Mouse (Mus musculus) bone marrow, adult 2 months (tissue): Measurements from ENCODE around the gene Hsd17b11. TPM values are rescaled to one million over a fixed set of nuclear protein-coding genes. Genes with fewer than 3 reads are reported as not detected.
A peak's percentile ranks its signal among the peaks of the same experiment; 100 is the strongest.

Experiments
- H3K27ac ChIP-seq: fragments of 200-500 bp; 2 replicates; pipeline ENCODE4 v1.5.1; 2012; ENCODE audit warnings: low read depth, mild to moderate bottlenecking, control low read depth, inconsistent platforms, low read length; ENCODE audit not compliant: control insufficient read depth, poor library complexity, insufficient read depth
- H3K4me1 ChIP-seq: fragments of 200-500 bp; 2 replicates; pipeline ENCODE4 v1.6.1; 2011; ENCODE audit warnings: low read length; ENCODE audit not compliant: control insufficient read depth, insufficient read depth
- H3K4me3 ChIP-seq: fragments of 200-500 bp; replicated peaks from 2 replicates; pipeline ENCODE3; 2011; ENCODE audit warnings: mild to moderate bottlenecking, low read depth, low read length, control low read depth; ENCODE audit not compliant: control insufficient read depth
- CTCF ChIP-seq: fragments of 200-500 bp; IDR thresholded peaks from 2 replicates; pipeline ENCODE4 v1.5.1; 2011; ENCODE audit warnings: low read length, control low read depth; ENCODE audit not compliant: control insufficient read depth, insufficient read depth
- POLR2A ChIP-seq: fragments of 200-500 bp; IDR thresholded peaks from 2 replicates; pipeline ENCODE4 v1.6.1; 2011; ENCODE audit warnings: low read depth, mild to moderate bottlenecking, control low read depth, low read length, borderline replicate concordance; ENCODE audit not compliant: control insufficient read depth
- WGBS: fragments of 180-500 bp; shearing (Covaris S2); methylation state at CpG from one replicate; pipeline ENCODE4 v1.1.7; 2018; 5-methylcytosine and 5-hydroxymethylcytosine counted together
- polyA plus RNA-seq: library from polyadenylated mRNA; stranded (reverse); fragments of >200 nt; gene quantifications from 2 replicates; pipeline ENCODE4 v1.2.4, GENCODE M21; 2011; ENCODE audit warnings: low replicate concordance; ENCODE audit not compliant: missing spikeins, insufficient read depth, insufficient read length

Hsd17b11 gene
- polyA plus RNA-seq: 13.6 and 36.5 TPM in 2 replicates

DNA sequence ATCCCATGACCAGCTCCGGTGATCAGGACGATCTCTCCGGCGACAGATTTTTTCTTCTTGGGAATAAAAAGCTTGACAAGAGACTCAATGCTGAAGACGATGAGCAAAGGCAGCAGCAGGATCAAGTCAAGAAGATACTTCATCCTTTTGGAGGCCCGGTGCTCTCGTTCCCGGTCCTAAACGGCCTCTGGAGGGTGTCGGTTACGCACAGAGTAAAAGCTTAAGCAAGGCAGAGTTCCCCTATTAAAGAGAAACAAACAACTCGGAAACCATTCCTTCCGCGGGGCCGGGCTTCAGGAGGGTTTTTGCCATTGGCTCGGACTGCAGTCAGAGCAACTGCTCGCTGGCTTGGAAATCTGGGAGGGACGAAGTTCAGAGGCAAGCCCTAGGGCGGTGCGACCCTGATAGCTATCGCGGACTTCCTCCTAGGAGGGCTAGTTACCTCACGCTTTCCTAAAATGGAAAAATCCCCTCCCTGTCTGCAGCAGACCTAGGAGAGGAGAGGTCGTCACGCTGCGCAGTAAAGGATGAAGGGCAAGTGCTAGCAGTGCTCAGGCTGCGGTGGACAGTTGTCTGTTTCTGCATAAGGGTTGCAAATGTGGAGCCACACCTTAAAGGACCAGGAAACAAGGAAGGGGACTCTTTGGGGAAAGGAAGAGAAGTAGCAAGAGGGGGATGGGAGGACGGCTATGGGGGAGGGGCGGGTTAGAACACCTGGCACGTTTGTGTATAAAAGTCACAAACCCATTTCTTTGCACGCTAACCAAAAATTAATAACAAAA is at the start of gene Hsd17b11:
Gene Hsd17b11, minus strand, starts transcription at position 323 of the 782 bp plus-strand sequence.
- peak within 1 kb of the TSS; percentile 77 for H3K27ac ChIP-seq
- TF ChIP-seq CTCF: no peak
- 0 out of 2 replicates have a peak, but pooled peaks have one; percentile 12 for TF ChIP-seq POLR2A
- H3K4me1 ChIP-seq: peaks cover 9% of the 10 kb centered on the region
- H3K4me3 ChIP-seq: peak within 1 kb of the TSS; percentile 78
- WGBS: under 1% methylated on average over 31 of the region's 31 CpGs

DNA sequence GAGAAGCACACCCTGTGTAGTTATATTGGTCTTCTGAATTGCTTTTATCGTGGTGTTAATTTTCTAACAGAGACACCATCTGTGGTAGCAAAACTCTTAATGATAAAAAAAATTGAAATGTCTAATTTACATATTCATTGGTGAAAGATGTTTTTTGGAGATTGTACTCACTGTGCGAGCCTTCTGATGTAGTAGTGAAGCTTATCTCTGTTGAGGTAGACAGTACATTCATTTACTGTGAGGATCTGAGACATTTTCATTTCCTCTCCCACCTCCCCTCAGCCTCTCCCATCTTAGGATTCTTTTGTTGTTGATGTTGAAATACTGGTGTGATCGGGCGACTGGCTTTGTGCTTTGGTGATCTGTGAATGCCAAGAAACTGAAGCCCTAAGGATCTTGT is 49.3 kb upstream of the Hsd17b11 start:
- no peaks in the 10 kb centered on the region for H3K4me1 ChIP-seq
- H3K27ac ChIP-seq: no peak overlapping the region
- TF ChIP-seq POLR2A (no peak), CTCF (no peak)
- no peak overlapping the region for H3K4me3 ChIP-seq
- WGBS: 67% methylated on average over 4 of the region's 4 CpGs

GRCm38 (mm10) chr5:104068751-104069150 is 47.0 kb upstream of the Hsd17b11 start:
- no peaks in the 10 kb centered on the region for H3K4me1 ChIP-seq
- no peak overlapping the region for H3K4me3 ChIP-seq
- TF ChIP-seq POLR2A (no peak), CTCF (peak; percentile 46)
- 81% methylated on average over 7 of the region's 7 CpGs for WGBS
- H3K27ac ChIP-seq: no peak overlapping the region

DNA sequence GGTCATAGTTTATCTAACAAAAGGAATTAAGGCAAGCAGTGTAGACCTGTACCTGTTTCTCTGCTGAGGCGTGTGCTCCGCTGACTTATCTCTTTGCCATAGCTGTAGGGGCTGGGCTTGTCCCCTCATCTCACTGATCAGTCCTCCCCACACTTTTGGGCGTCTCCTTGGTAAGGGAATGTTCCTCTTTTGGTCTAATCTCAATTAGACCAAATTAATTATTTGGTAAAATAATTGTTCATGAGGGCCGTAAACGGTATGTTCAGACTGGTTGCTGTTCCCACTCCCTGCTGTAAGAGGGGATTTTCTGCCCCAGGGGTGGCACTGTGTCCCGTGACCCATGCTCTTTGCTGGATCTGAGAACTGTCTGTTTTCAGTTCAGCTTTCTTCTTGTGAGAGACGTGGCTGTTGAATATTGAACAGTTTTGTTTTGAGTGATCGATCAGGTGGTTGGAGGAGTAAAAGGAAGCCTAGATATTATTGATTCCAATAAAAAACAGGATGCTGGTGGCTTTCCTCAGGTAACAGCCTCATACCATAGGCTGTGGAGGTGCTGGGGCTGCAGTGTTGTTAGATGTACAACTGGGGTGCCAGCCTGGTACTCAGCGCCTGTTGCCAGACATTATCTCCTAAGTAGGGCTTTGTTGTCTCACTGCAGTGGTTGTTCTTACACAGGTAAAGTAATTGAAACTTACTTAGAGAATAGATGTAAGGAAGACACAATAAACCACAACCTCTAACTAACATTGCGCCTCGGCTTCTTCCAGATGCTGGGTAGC is 41.2 kb upstream of the Hsd17b11 start:
- Histone ChIP-seq H3K27ac (peak overlapping the region; percentile 77), H3K4me3 (no peak overlapping the region), H3K4me1 (peaks cover 2% of the 10 kb centered on the region)
- TF ChIP-seq CTCF: no peak
- no peak for TF ChIP-seq POLR2A
- WGBS: 71% methylated on average over 11 of the region's 11 CpGs

GRCm38 (mm10) chr5:104061936-104062772 is 40.4 kb upstream of the Hsd17b11 start:
- TF ChIP-seq CTCF (no peak), POLR2A (no peak)
- peak overlapping the region; percentile 16 for H3K27ac ChIP-seq
- H3K4me1 ChIP-seq: peaks cover 2% of the 10 kb centered on the region
- no peak overlapping the region for H3K4me3 ChIP-seq
- 87% methylated on average over 13 of the region's 13 CpGs for WGBS

DNA sequence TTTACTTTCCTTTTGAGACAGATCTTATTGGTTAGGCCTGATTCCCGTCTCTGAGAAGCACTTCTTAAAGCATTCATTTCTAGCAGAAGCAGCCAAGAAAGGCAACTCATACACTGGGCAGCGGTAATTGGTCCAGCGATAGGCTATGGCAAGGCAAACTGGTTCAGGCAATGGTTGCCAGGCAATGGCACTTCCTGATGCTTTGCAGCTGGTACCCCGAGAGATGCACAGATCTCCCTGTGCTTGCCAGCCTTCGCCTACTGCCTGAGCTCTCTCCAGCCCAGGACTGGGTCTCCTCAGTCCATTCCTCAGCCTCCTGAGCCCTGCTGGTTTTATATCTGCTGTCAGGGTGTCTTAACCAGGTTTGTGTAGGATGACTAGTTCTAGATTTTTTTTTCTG is 38.7 kb upstream of the Hsd17b11 start:
- Histone ChIP-seq H3K4me1 (peaks cover 2% of the 10 kb centered on the region), H3K4me3 (no peak overlapping the region), H3K27ac (no peak overlapping the region)
- 93% methylated on average over 5 of the region's 5 CpGs for WGBS
- TF ChIP-seq POLR2A: no peak
- TF ChIP-seq CTCF: no peak

GRCm38 (mm10) chr5:104059628-104060027 is 37.9 kb upstream of the Hsd17b11 start:
- Histone ChIP-seq H3K4me1 (peaks cover 3% of the 10 kb centered on the region), H3K4me3 (no peak overlapping the region), H3K27ac (no peak overlapping the region)
- TF ChIP-seq CTCF: no peak
- no peak for TF ChIP-seq POLR2A
- 88% methylated on average over 9 of the region's 9 CpGs for WGBS

DNA sequence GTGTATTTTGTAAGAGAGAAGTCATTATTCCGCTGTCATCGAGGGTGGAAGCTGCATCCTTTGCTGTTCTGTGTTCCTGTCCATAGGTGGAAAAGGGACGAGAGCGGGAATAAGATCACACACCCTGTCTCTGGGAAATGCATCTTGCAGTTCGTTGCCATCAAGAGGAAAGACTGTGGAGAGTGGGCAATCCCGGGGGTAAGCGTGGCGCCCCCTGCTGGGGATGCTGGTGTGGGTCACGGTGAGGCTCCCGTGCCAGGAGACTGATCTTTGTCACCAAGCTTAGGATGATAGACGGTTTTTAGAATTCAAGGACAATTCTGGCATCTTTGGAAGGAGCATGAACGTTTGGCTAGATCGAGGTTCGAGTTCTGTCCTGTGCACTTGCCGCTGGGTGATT is 36.3 kb upstream of the Hsd17b11 start:
- peaks cover 4% of the 10 kb centered on the region for H3K4me1 ChIP-seq
- 59% methylated on average over 15 of the region's 15 CpGs for WGBS
- TF ChIP-seq CTCF (peak; percentile 77), POLR2A (no peak)
- H3K27ac ChIP-seq: no peak overlapping the region
- H3K4me3 ChIP-seq: no peak overlapping the region
